Mouse (Mus musculus) macrophage (primary cell): ENCODE results near the gene Nrde2. TPM values are rescaled to one million over a fixed set of nuclear protein-coding genes. Genes with fewer than 3 reads are reported as not detected.
A peak's percentile ranks its signal among the peaks of the same experiment; 100 is the strongest.
"Not testable (repeated sequence)": the region's sequence is repeated elsewhere in the genome, so short reads cannot be mapped to it uniquely, and the experiment has no call there.

Experiments used
- H3K27ac ChIP-seq: fragments of 350-480 bp; formaldehyde crosslinking; 2 replicates; pipeline ENCODE4 v1.9.0; 2021
- H3K36me3 ChIP-seq: fragments of 350-480 bp; formaldehyde crosslinking; 2 replicates; pipeline ENCODE4 v1.9.0; 2021; ENCODE audit errors: inconsistent target
- H3K4me3 ChIP-seq: fragments of 350-480 bp; formaldehyde crosslinking; 2 replicates; pipeline ENCODE4 v1.9.0; 2021; ENCODE audit errors: inconsistent target
- H3K79me2 ChIP-seq: fragments of 350-480 bp; formaldehyde crosslinking; 2 replicates; pipeline ENCODE4 v1.9.0; 2021; ENCODE audit errors: inconsistent target
- WGBS: methylation state at CpG from one replicate; pipeline ENCODE4 v1.1.7; 2026; ENCODE audit warnings: inconsistent platforms; ENCODE audit not compliant: missing documents; 5-methylcytosine and 5-hydroxymethylcytosine counted together
- polyA plus RNA-seq: library from polyadenylated mRNA; stranded (reverse); fragments of 250-400 nt; gene quantifications from 3 replicates; pipeline ENCODE4 v1.2.4, GENCODE M21; 2018; ENCODE audit warnings: inconsistent platforms

Gene Nrde2
- polyA plus RNA-seq, 1 experiment from 2014 or later, result 19.9 TPM

DNA sequence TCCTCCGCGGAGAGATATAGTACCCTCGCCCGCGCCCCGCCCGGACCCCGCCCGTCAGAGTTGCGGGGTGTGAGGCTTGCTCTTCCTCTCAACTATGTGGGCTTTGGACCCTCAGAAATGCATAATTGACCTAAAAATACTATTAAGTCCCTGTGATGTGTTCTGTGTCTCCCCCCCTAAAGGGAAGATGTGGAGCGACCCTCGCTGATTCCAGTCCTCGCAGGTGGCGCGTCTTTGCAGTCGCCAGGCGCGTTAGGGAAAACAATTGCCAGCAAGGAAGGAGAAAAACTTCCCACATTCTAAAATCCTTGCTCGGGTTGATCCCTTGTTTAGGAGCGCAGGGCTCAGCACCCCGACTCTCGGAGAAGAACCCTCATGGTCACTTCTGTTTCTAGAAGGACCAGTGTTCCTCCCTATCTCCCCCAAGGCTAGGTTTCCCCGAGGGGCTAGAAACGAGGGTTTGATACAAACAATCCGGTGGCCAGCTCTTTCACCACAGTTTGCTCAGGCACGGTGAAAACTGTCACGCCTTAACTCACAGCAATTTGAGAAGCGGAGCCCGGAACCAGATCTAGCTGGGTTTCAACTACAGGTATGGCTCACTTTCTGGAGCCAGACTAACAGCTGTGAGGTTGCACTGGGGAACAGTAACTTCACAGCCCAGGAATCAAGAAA, 28.4 kb upstream of the Nrde2 start:
- WGBS, result 3% methylated on average over 29 of the region's 29 CpGs
- no peaks in the 10 kb centered on the region for H3K79me2 ChIP-seq
- H3K4me3 ChIP-seq, result peak overlapping the region; percentile 60
- H3K27ac ChIP-seq, result peak overlapping the region; percentile 89
- H3K36me3 ChIP-seq, result no peaks in the 10 kb centered on the region

DNA sequence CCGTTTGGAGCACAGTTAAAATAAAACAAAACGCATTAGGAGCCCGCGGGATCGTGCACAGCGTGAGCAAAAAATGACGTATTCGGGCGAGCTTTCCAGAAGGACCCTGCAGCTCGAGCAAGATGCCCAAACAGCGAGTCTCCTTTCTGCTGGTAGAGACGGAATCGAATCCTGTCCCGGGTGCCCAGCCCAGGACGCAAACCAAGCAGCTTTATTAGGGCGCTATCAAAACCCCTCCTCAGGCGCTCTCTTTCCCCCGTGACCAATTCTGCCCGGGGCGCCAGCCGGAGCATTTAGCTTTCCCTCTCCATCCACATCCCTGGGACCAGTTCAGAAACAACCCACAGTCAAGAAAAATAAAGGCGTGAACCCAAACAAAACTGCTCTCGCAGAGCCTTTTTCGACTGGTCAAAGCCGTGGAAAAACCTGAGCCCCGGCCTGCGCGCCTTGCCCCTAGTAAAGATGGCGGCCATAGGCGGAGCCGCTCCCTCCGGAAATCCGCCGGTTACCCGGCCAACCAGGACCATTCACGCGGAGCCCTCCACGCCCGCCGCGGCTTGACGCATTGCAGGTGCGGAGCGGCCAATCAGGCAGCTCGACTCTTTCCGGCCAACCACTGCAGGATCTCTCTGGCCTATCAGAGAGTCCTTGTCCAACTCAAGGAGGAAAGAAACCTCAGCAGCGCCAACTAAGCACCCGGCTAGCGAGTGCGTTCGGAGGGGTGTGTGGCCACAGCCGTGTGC, 27.7 kb upstream of the Nrde2 start:
- no peaks in the 10 kb centered on the region for H3K79me2 ChIP-seq
- H3K36me3 ChIP-seq, result no peaks in the 10 kb centered on the region
- 2% methylated on average over 52 of the region's 52 CpGs for WGBS
- H3K4me3 ChIP-seq, result peak overlapping the region; percentile 83
- H3K27ac ChIP-seq, result peak overlapping the region; percentile 98

DNA sequence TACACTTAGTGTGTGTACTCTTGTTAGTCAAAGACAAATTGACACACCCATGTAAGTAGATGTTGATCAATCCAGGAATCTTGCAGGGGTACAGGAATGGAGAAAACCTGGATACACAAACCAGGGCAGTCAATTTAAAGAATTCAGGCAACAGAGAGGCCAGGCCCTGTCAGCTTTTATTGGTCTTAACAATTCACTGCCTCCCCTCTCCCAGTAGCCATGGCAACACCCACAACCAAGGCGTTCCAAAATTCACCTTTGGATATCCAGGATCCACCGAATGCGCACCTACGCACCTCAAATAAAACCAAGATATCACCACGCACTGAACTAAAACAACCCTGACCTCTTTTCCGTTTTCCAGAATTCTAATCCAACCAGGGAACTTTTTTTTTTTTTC, 26.9 kb upstream of the Nrde2 start:
- no peaks in the 10 kb centered on the region for H3K36me3 ChIP-seq
- H3K79me2 ChIP-seq, result no peaks in the 10 kb centered on the region
- H3K4me3 ChIP-seq, result peak overlapping the region; percentile 83
- whole genome bisulfite sequencing, result 60% methylated on average over 6 of the region's 6 CpGs
- H3K27ac ChIP-seq, result peak overlapping the region; percentile 98

DNA sequence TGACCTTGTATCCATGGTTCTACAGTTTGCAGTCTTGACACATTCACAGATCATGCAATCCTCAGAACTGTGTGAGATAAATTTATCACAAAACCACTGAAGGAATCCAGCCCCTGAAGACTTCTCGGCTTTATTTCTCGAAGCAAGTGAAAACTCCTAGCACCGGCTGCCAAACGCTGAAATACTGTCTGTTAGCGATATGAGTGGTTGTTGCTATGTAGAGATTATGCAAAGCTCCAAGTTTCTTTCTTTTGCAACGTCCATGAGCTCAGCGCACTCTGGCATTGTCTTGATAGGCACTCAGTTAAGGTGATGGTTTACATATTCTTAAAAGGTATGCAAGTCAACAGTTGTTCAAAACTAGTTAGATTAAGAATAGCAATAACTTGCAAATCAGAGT, 26.4 kb upstream of the Nrde2 start:
- Histone ChIP-seq H3K36me3 (no peaks in the 10 kb centered on the region), H3K27ac (no peak overlapping the region), H3K79me2 (no peaks in the 10 kb centered on the region), H3K4me3 (no peak overlapping the region)
- WGBS, result 78% methylated on average over 7 of the region's 7 CpGs

DNA sequence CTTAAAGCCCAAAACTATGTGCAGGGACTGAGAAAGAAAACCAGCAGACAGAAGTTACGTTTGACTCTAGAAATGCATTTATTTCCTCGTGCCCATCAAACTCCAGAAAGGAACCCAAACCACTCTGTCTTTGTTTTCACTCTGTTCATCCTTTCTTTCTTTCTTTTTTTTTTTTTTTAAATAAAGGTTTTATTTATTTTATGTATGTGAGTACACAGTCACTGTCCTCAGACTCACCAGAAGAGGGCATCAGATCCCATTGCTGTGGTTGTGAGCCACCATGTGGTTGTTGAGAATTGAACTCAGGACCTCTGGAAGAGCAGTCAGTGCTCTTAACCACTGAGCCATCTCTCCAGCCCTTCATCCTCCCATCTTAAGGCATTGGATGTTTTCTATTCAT, 25.5 kb upstream of the Nrde2 start:
- not testable (repeated sequence) for H3K4me3 ChIP-seq, H3K79me2 ChIP-seq, H3K36me3 ChIP-seq
- WGBS, result 100% methylated on average over 2 of the region's 2 CpGs
- H3K27ac ChIP-seq, result peak overlapping the region; percentile 72

DNA sequence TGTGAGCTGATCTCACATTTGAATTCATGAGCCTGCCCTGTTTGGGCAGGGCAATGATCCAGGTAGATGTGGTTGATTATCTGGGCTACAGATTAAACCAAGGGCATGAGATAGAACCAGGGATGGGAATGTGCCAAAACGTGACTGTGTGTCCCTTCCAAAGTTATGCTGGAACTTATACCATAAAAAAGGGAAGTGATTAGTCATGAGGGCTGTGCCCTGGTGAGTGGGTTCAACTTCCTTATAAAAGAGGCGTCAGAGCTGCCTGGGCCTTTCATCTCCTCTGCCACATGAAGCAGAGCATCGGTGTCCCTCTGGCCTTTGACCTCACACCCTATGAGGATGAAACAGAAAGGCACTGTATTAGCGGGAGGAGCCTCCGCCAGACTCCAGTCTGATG, 24.5 kb upstream of the Nrde2 start:
- Histone ChIP-seq H3K27ac (peak overlapping the region; percentile 72), H3K36me3 (no peaks in the 10 kb centered on the region), H3K4me3 (no peak overlapping the region), H3K79me2 (no peaks in the 10 kb centered on the region)
- WGBS, result 0% methylated on average over 5 of the region's 5 CpGs

DNA sequence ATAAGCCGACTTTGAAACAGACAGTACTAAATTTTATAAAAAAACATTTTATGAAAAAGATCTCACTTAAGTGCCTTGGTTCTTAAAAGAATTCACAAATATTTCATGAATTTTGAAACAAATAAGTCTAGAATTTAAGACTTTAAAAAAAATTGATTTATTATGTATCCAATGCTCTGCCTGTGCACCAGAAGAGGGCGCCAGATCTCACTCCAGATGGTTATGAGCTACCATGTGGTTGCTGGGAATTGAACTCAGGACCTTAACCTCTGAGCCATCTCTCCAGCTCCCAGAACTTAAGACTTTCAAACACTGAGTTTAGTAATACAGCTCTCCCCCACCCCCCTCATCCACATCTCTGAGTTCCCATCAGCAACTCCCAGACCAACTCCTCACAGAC, 23.2 kb upstream of the Nrde2 start:
- Histone ChIP-seq H3K36me3 (no peaks in the 10 kb centered on the region), H3K27ac (no peak overlapping the region), H3K79me2 (no peaks in the 10 kb centered on the region), H3K4me3 (no peak overlapping the region)
- 100% methylated on average over 2 of the region's 2 CpGs for WGBS

DNA sequence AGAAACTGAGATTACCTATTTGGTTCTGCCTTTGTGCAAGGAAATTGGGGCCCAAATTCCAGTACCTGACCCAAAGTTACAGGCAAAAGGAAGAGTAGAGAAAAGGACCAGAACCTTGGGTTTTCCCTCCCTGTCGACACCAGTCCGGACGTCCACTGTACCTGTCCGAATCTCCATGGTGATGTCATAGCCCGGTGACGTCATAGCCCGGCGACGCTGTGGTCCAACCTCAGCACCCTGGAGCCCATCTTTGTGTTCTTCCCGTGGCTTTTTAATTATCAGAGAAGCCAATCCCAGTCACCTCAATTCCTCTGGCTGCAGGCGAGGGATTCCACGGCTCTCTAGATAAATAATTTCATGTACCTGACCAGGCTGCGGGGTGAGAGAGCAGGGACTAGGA, 21.3 kb upstream of the Nrde2 start:
- H3K27ac ChIP-seq, result no peak overlapping the region
- no peak overlapping the region for H3K4me3 ChIP-seq
- no peaks in the 10 kb centered on the region for H3K36me3 ChIP-seq
- H3K79me2 ChIP-seq, result no peaks in the 10 kb centered on the region
- WGBS, result 95% methylated on average over 13 of the region's 13 CpGs

DNA sequence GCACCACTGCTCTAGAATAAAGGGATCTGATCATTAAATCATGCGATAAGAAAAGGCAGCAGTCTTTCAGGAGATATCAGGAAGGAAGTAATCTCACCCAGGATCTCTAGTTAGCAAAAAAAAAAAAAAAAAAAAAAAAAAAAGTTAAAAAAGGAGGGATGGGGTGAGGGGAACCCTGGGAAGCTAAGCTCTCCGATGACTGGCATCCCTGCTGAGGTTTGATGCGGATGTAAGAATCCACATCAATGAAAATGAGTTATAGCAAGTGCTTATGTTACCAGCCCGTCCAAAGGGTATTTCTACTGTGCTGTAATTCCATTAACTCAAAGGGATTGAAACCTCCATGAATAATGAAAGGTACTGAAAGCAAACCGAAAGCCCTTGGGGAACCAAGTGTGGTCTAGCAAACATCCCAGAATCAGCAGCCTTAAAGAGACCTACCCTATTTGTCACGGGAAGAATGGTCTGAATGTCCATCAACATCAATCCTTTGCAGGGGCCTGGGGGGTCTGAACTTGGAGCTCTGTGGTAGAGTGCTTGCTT, 19.5 kb upstream of the Nrde2 start:
- WGBS, result 87% methylated on average over 6 of the region's 6 CpGs
- H3K36me3 ChIP-seq, result no peaks in the 10 kb centered on the region
- H3K4me3 ChIP-seq, result no peak overlapping the region
- H3K27ac ChIP-seq, result no peak overlapping the region
- H3K79me2 ChIP-seq, result no peaks in the 10 kb centered on the region

DNA sequence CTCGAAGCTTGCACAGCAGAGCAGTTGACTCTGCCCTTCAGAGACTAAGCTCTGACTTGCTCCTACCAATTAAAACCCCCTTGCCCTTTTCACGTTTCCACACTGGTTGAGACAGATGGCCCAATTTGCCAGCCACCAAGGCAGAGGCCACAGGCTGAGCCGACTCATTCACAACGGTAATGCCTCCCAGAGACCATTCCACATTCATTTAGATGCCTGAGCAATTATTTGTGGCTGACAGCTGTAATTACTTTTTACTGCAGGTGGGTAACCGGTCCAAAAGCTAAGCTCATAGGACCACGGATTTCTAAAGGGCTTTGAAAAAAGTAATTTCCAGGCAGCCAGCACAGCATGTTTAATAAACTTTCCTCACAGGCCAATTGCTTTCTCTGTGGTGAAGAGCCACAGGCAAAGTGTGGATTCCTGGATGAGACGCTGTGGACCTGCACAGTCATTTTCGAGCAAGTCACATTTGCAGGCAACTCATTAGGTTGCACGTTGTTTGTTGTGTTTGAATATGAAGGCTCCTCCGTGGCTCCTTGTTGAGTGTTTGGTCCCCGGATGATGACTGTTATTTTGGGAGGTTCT, 17.1 kb upstream of the Nrde2 start:
- no peak overlapping the region for H3K27ac ChIP-seq
- WGBS, result 92% methylated on average over 11 of the region's 11 CpGs
- H3K36me3 ChIP-seq, result no peaks in the 10 kb centered on the region
- H3K79me2 ChIP-seq, result no peaks in the 10 kb centered on the region
- H3K4me3 ChIP-seq, result no peak overlapping the region

DNA sequence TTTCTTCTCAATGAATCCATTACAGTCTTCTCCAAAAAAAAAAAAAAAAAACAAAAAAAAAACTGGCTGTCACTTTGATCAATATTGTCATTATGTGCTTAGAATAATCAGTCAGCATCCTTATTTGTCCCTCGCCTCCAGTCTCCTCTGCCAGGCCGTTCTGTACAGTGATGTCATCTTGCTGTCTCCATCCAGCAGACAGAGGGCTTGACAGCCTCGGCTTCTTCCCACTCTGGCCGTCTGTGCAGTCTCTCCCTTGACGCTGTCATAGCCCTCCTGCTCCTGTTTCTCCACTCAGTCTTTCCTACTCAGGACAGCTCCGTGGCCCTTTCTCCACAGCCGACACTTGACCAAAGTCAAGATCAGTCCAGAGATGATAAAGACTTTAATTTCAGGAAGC, 13.0 kb upstream of the Nrde2 start:
- H3K36me3 ChIP-seq, result no peaks in the 10 kb centered on the region
- whole genome bisulfite sequencing, result 85% methylated on average over 7 of the region's 7 CpGs
- H3K4me3 ChIP-seq, result no peak overlapping the region
- H3K27ac ChIP-seq, result no peak overlapping the region
- H3K79me2 ChIP-seq, result no peaks in the 10 kb centered on the region

DNA sequence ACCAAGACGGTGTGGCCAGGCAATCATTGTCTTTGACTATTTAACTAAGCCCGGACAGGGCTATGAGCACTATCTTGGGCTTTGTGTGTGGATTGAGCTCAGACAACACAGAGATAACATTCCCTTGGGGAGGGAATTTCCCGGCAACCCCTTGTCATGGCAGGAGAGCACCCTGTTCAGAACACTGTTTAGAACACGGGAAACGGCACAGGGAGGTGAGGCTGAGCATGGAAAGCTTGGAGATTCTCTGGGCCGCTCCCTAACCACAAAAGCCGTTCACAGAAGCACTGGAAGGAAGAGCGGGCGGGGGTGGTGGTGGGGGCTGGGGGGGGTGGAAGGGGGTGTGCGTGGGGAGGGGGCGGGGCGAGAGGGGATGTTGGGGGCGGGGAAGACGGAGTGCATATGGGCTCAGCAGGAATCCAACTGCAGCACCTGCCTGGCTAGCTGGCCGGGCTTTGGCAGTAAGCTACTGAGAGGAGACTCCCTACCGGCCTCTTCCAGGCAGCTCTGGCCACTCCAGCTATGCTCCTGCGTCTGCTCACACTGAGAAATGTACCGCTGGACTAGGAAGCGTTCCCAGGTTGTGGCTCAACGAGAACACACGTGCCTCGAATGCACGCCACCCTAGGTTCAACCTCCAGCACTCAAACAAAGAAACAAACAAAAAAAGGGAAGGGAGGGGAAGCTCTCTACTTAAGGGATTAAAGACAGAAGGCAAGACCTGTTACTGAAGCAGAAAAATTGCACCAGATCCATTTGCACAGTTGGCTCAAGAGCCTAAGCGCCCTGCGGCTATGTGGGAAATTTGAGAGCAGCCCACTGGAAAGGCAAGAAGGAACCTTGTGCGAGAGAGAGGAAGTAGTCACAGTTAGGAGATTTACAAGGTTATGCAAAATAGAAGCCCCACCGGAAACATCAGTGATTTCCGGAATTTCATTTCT, 8.7 kb upstream of the Nrde2 start:
- H3K27ac ChIP-seq, result peak overlapping the region; percentile 60

DNA sequence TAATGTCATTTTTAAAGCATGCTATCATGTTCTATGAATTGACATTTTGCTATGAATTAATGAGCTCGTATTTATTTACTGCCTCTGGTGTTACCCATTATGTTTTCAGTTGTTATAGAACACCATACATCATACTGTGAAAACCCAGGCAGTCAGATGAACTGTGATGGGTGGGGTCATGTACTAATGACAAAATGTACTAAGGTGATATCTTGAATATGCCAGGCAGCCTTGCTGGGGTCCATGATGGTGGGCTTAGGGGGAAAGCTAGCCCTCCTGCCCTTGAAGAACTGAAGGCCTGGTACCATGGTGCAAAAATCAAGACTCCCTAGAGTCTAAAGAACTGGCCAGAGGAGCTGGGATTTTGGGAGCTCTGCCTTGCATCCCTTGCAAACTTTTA, 8.0 kb upstream of the Nrde2 start:
- Histone ChIP-seq H3K27ac (no peak overlapping the region), H3K4me3 (no peak overlapping the region)

More for the DNA sequence above, 8.7 kb upstream of the Nrde2 start:
- Histone ChIP-seq H3K79me2 (no peaks in the 10 kb centered on the region), H3K4me3 (no peak overlapping the region), H3K36me3 (no peaks in the 10 kb centered on the region)
- WGBS, result 13% methylated on average over 23 of the region's 28 CpGs

DNA sequence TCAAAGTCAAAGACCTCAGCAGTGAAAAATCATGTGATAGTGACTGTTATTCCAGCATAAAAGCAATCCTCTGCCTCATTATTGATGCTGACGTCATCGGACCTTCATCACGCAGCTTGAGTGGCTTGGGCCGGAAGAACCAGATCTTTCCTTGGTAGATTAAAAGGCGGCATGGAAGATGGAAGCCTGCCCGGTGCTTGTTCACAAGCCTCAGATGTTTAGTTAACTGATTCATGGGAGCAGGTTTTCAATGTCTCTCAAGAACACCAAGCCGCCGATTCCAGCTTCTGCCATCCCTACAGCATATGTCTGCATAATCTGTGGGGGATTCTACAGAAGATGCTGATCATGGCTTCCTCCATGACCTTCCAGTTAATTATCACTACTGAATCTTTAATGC, 7.5 kb upstream of the Nrde2 start:
- 92% methylated on average over 6 of the region's 8 CpGs for WGBS
- no peak overlapping the region for H3K4me3 ChIP-seq
- no peaks in the 10 kb centered on the region for H3K79me2 ChIP-seq
- no peaks in the 10 kb centered on the region for H3K36me3 ChIP-seq
- H3K27ac ChIP-seq, result no peak overlapping the region

More for the DNA sequence above, 8.0 kb upstream of the Nrde2 start:
- 100% methylated on average over 1 of the region's 1 CpGs for WGBS
- no peaks in the 10 kb centered on the region for H3K79me2 ChIP-seq
- H3K36me3 ChIP-seq, result no peaks in the 10 kb centered on the region
